Mouse (Mus musculus): ENCODE measurements around the gene Itpkb.

- TF ChIP-seq CTCF (IDR thresholded peaks at IDR 0.05; ENCODE audit: low read depth, low read length) (no peak), POLR2A (IDR thresholded peaks at IDR 0.05; ENCODE audit: borderline replicate concordance, low read depth, low read length) (no peak)
Observed at GRCm38 (mm10) chr1:180468004-180468403, 137.7 kb downstream of the Itpkb start.
